Mouse (Mus musculus) bone marrow, adult 2 months (tissue): ENCODE measurements at regions not wholly inside any gene's neighbourhood (a gene's known extent, or its start where the extent isn't known, plus 50 kb on each side); places are given as distances from the start of the nearest gene placed in this dataset.

Experiments used
- H3K27ac ChIP-seq: fragments of 200-500 bp; 2 replicates; pipeline ENCODE4 v1.5.1; 2012; ENCODE audit warnings: low read depth, mild to moderate bottlenecking, control low read depth, inconsistent platforms, low read length; ENCODE audit not compliant: control insufficient read depth, poor library complexity, insufficient read depth
- H3K4me1 ChIP-seq: fragments of 200-500 bp; 2 replicates; pipeline ENCODE4 v1.6.1; 2011; ENCODE audit warnings: low read length; ENCODE audit not compliant: control insufficient read depth, insufficient read depth
- H3K4me3 ChIP-seq: fragments of 200-500 bp; replicated peaks from 2 replicates; pipeline ENCODE3; 2011; ENCODE audit warnings: mild to moderate bottlenecking, low read depth, low read length, control low read depth; ENCODE audit not compliant: control insufficient read depth
- CTCF ChIP-seq: fragments of 200-500 bp; IDR thresholded peaks from 2 replicates; pipeline ENCODE4 v1.5.1; 2011; ENCODE audit warnings: low read length, control low read depth; ENCODE audit not compliant: control insufficient read depth, insufficient read depth
- POLR2A ChIP-seq: fragments of 200-500 bp; IDR thresholded peaks from 2 replicates; pipeline ENCODE4 v1.6.1; 2011; ENCODE audit warnings: low read depth, mild to moderate bottlenecking, control low read depth, low read length, borderline replicate concordance; ENCODE audit not compliant: control insufficient read depth
- WGBS: fragments of 180-500 bp; shearing (Covaris S2); methylation state at CpG from one replicate; pipeline ENCODE4 v1.1.7; 2018; 5-methylcytosine and 5-hydroxymethylcytosine counted together

- Histone ChIP-seq H3K27ac (no peak overlapping the region), H3K4me3 (no peak overlapping the region), H3K4me1 (no peaks in the 10 kb centered on the region; the same call in 1 of the 2 replicates)
- no peak for TF ChIP-seq CTCF
- no peak for TF ChIP-seq POLR2A
- 80% methylated on average over 6 of the region's 6 CpGs for WGBS
These were observed 52.0 kb upstream of the Mgat5 start for GRCm38 (mm10) chr1:127152840-127153239.

- H3K4me1 ChIP-seq: no peaks in the 10 kb centered on the region
- H3K4me3 ChIP-seq: no peak overlapping the region
- TF ChIP-seq CTCF (no peak), POLR2A (no peak)
- 17% methylated on average over 4 of the region's 4 CpGs for WGBS
- no peak overlapping the region for H3K27ac ChIP-seq
These were observed 69.3 kb upstream of the Mgat5 start for GRCm38 (mm10) chr1:127135521-127135920.

- TF ChIP-seq CTCF: no peak
- no peak for TF ChIP-seq POLR2A
- WGBS: 87% methylated on average over 5 of the region's 5 CpGs
- Histone ChIP-seq H3K4me3 (no peak overlapping the region), H3K27ac (no peak overlapping the region), H3K4me1 (no peaks in the 10 kb centered on the region)
These were observed 72.9 kb upstream of the Mgat5 start for GRCm38 (mm10) chr1:127131871-127132270.

GRCm38 (mm10) chr1:127124862-127125261 is 80.0 kb upstream of the Mgat5 start:
- Histone ChIP-seq H3K4me1 (no peaks in the 10 kb centered on the region), H3K27ac (no peak overlapping the region), H3K4me3 (no peak overlapping the region)
- 83% methylated on average over 5 of the region's 5 CpGs for WGBS
- TF ChIP-seq CTCF (no peak), POLR2A (no peak)

- WGBS: 6% methylated on average over 1 of the region's 1 CpGs
- Histone ChIP-seq H3K4me1 (no peaks in the 10 kb centered on the region), H3K4me3 (no peak overlapping the region), H3K27ac (no peak overlapping the region)
- no peak for TF ChIP-seq CTCF
- TF ChIP-seq POLR2A: no peak
These were observed 86.8 kb upstream of the Mgat5 start for GRCm38 (mm10) chr1:127118019-127118418.

- Histone ChIP-seq H3K4me3 (no peak overlapping the region), H3K4me1 (no peaks in the 10 kb centered on the region), H3K27ac (no peak overlapping the region)
- TF ChIP-seq POLR2A: no peak
- TF ChIP-seq CTCF: no peak
- 76% methylated on average over 5 of the region's 5 CpGs for WGBS
These were observed 97.3 kb upstream of the Mgat5 start for GRCm38 (mm10) chr1:127107485-127107884.

GRCm38 (mm10) chr1:127105861-127106260 is 99.0 kb upstream of the Mgat5 start:
- WGBS: 79% methylated on average over 8 of the region's 8 CpGs
- Histone ChIP-seq H3K4me1 (no peaks in the 10 kb centered on the region), H3K4me3 (no peak overlapping the region)

GRCm38 (mm10) chr1:127103664-127104063 is 101.2 kb upstream of the Mgat5 start:
- TF ChIP-seq POLR2A: no peak
- no peak for TF ChIP-seq CTCF
- WGBS: 70% methylated on average over 2 of the region's 2 CpGs
- H3K27ac ChIP-seq: no peak overlapping the region
- H3K4me3 ChIP-seq: no peak overlapping the region
- H3K4me1 ChIP-seq: no peaks in the 10 kb centered on the region

More at GRCm38 (mm10) chr1:127105861-127106260, 99.0 kb upstream of the Mgat5 start:
- TF ChIP-seq POLR2A (no peak), CTCF (no peak)
- no peak overlapping the region for H3K27ac ChIP-seq

GRCm38 (mm10) chr1:127098871-127099420 is 105.9 kb upstream of the Mgat5 start:
- no peaks in the 10 kb centered on the region for H3K4me1 ChIP-seq
- no peak overlapping the region for H3K4me3 ChIP-seq
- TF ChIP-seq CTCF: no peak
- no peak for TF ChIP-seq POLR2A
- H3K27ac ChIP-seq: no peak overlapping the region

GRCm38 (mm10) chr1:127087616-127088015 is 117.2 kb upstream of the Mgat5 start:
- Histone ChIP-seq H3K4me1 (no peaks in the 10 kb centered on the region), H3K4me3 (no peak overlapping the region), H3K27ac (no peak overlapping the region)
- TF ChIP-seq POLR2A: no peak
